Mouse (Mus musculus): ENCODE measurements at regions not wholly inside any gene's neighbourhood (a gene's known extent, or its start where the extent isn't known, plus 50 kb on each side); places are given as distances from the start of the nearest gene placed in this dataset.

DNA sequence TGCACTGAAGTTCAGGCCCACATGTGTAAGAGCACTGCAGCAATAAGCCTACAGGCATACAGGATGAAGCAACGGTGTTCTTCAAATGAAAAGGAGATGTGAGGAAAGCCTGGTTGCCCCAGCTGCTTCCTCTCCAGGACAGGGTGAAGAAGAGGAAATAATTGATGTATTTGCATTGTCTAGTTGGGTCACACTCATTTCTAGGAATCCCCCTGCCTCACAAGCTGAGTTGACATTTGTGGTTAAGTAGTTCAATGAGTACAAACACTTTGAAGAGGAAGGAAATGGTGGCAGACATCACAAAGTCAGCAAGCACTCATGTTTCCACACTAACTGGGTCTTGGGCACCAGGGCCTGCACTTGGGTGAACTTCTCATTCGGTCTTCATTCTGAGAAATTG, 126.2 kb upstream of the Agr3 start:
- Histone ChIP-seq H3K27ac (ENCODE audit: insufficient read depth, low read length) (no peak overlapping the region), H3K4me3 (ENCODE audit: insufficient read depth, low read length) (no peak overlapping the region), H3K4me1 (ENCODE audit: control insufficient read depth, insufficient read depth, low read length) (no peaks in the 10 kb centered on the region)
- TF ChIP-seq POLR2A (IDR thresholded peaks at IDR 0.05; ENCODE audit: extremely low read depth, insufficient read depth, low read length) (no peak), CTCF (IDR thresholded peaks at IDR 0.05; ENCODE audit: extremely low read depth, insufficient read depth, low read length) (no peak)

DNA sequence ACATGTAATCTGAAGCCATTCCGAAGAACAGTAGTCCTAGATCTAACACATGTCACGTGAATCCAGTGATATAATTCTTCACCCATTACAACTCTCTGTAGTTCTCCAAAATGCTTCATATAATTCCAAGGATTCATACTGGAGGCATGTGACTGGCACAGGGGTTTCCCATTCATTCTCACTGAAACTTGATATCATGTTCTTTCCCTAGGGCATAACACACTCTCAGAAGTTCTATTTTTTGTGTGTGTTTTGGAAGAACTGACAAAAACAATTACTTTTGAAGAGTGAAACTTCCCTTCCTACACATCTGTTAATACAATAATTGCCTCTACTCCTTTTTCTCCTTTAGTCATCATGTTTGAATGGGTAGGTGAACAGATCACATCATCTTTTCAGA, 150.0 kb upstream of the Agr3 start:
- Histone ChIP-seq H3K4me1 (ENCODE audit: control insufficient read depth, insufficient read depth, low read length) (no peaks in the 10 kb centered on the region), H3K27ac (ENCODE audit: insufficient read depth, low read length) (no peak overlapping the region), H3K4me3 (ENCODE audit: insufficient read depth, low read length) (no peak overlapping the region)
- TF ChIP-seq CTCF (IDR thresholded peaks at IDR 0.05; ENCODE audit: extremely low read depth, insufficient read depth, low read length) (no peak), POLR2A (IDR thresholded peaks at IDR 0.05; ENCODE audit: extremely low read depth, insufficient read depth, low read length) (no peak)

DNA sequence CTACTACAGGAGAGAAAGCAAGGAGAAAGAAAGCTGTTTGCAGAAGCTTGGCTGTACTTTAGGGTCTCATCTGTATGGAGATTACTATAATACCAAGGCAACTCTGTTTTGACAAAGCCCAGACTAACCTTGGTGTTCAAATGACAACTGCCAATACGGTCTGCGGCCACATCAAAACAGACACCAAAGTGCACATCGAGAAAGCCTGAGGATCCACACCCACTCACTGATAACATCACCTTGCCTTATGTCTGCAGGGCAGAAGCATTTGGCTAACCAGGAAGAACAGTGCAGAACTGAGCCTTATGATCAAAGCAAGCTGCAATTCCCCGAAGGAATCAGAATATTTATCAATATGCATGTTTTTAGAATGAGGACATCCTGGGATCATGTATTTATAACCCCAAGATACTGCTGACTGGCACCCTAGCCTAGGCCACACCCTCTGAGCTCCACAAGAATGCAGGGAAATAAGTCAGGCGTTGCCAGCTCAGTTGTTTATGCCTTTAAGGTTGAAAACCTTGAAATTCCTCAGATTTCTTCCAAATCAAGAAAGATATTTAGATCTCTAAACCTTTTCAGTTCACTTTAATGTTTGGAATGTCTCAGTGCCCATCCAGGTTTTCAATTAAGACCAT, 154.9 kb upstream of the Agr3 start:
- no peaks in the 10 kb centered on the region for H3K4me1 ChIP-seq (ENCODE audit: control insufficient read depth, insufficient read depth, low read length)
- no peak overlapping the region for H3K4me3 ChIP-seq (ENCODE audit: insufficient read depth, low read length)
- TF ChIP-seq POLR2A (IDR thresholded peaks at IDR 0.05; ENCODE audit: extremely low read depth, insufficient read depth, low read length), result no peak
- no peak for TF ChIP-seq CTCF (IDR thresholded peaks at IDR 0.05; ENCODE audit: extremely low read depth, insufficient read depth, low read length)
- no peak overlapping the region for H3K27ac ChIP-seq (ENCODE audit: insufficient read depth, low read length)

DNA sequence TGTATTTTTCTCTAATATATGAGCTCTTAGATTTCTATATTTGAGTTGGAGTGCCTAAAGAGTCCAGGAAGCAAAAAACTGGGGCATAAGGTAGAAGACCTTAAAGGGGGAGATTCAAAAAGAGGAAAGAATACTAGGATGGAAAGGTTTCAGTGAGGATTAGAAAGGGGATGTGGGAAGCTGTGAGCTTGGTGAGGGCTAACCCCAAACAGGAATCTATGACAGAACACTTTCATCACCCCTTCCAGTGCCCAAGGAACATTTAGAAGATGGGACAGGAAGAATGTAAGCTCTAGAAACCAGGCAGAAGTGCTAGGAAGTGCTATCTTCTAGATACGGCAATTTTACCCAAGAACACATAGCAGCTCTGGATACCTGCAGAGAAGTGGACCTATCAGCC, 166.5 kb upstream of the Agr3 start:
- no peak overlapping the region for H3K4me3 ChIP-seq (ENCODE audit: insufficient read depth, low read length)
- TF ChIP-seq CTCF (IDR thresholded peaks at IDR 0.05; ENCODE audit: extremely low read depth, insufficient read depth, low read length), result no peak
- TF ChIP-seq POLR2A (IDR thresholded peaks at IDR 0.05; ENCODE audit: extremely low read depth, insufficient read depth, low read length), result no peak
- H3K4me1 ChIP-seq (ENCODE audit: control insufficient read depth, insufficient read depth, low read length), result no peaks in the 10 kb centered on the region
- H3K27ac ChIP-seq (ENCODE audit: insufficient read depth, low read length), result no peak overlapping the region

DNA sequence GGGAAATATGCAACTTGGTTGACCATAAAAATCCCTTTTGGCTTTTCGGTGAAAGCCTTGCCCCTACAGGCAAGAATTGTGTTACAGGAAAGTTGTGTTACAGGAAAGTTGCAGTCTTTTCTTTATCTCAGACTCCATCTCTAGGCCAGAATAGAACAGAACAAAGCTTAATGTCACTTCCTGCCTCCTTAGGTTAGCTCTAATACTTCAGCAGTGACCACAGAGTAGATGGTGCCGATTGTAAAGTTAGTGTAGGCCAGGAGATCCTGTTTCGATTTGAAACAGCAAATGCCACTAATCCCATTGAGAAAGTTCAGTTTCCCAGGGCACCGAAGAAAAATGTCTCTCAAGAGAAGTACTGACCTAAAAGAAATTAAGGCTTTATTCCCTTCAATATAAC, 170.3 kb upstream of the Agr3 start:
- Histone ChIP-seq H3K4me1 (ENCODE audit: control insufficient read depth, insufficient read depth, low read length) (no peaks in the 10 kb centered on the region), H3K27ac (ENCODE audit: insufficient read depth, low read length) (no peak overlapping the region), H3K4me3 (ENCODE audit: insufficient read depth, low read length) (no peak overlapping the region)
- TF ChIP-seq POLR2A (IDR thresholded peaks at IDR 0.05; ENCODE audit: extremely low read depth, insufficient read depth, low read length) (no peak), CTCF (IDR thresholded peaks at IDR 0.05; ENCODE audit: extremely low read depth, insufficient read depth, low read length) (no peak)

DNA sequence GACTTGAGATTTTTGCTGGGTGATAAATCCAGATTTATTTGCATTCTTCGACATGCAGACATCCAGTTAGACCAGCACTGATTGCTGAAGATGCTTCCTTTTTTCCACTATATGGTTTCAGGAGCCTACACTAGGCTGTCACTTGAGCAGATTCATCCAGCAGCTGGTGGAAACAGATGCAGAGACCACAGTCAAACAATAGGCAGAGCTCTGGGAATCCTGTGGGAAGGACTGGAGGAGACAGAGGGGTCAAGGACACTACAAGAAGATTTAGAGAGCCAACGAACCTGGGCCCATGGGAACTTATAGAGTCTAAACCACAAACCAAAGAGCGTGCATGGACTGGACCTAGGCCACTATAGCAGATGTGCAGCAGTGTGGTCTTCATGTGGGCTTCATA, 177.4 kb upstream of the Agr3 start:
- Histone ChIP-seq H3K4me1 (ENCODE audit: control insufficient read depth, insufficient read depth, low read length) (no peaks in the 10 kb centered on the region; the same call in 1 of the 2 replicates), H3K27ac (ENCODE audit: insufficient read depth, low read length) (no peak overlapping the region), H3K4me3 (ENCODE audit: insufficient read depth, low read length) (no peak overlapping the region)
- TF ChIP-seq POLR2A (IDR thresholded peaks at IDR 0.05; ENCODE audit: extremely low read depth, insufficient read depth, low read length) (no peak), CTCF (IDR thresholded peaks at IDR 0.05; ENCODE audit: extremely low read depth, insufficient read depth, low read length) (no peak)

DNA sequence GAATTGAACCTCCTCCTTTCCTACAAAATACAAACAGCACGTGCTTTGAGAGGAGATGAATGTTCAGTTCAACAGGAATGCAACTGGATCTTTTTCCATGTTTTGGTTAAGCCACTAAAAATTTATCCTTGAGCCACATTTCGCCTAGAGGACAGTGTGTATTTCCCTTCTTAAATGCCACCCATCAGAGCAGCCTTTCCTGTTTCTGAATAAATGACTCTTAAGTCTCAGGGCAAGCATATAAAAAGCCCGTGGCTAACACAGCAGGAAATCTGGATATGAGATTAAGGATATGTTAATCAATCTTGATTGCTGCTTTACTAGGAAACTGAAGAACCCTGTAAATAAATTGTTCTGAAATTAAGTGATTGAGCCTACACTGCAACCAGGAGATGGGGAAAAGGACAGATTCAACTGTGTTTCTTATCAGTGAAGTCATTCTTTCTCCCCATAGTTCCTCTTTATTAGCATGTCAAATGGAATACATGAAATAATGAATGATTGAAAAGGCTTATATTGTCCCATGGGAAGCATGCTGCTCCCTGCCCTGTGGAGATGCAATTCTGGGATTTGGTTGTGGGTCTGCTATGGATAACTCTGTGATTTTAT, 178.6 kb upstream of the Agr3 start:
- no peak overlapping the region for H3K27ac ChIP-seq (ENCODE audit: insufficient read depth, low read length)
- H3K4me1 ChIP-seq (ENCODE audit: control insufficient read depth, insufficient read depth, low read length), result no peaks in the 10 kb centered on the region; the same call in 1 of the 2 replicates
- no peak for TF ChIP-seq POLR2A (IDR thresholded peaks at IDR 0.05; ENCODE audit: extremely low read depth, insufficient read depth, low read length)
- H3K4me3 ChIP-seq (ENCODE audit: insufficient read depth, low read length), result no peak overlapping the region

DNA sequence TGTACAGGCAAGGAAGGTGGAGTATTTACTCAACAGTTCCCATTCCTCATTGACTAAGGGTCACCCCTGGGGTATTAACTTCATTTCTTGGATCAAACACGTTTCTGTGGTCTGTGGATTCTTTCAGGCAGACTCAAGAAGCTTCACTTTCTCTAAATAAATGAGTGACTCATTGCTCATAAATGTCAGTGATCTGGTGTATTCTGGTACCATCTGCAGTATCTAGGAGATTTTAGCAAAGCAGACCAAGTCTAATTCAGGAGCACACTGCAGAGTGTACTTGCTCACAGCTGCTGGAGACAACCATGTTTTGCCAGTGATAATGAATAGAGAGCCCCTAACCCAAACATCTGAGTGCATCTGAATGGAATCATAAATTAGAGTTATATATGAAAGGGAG, 182.7 kb upstream of the Agr3 start:
- TF ChIP-seq CTCF (IDR thresholded peaks at IDR 0.05; ENCODE audit: extremely low read depth, insufficient read depth, low read length), result no peak
- no peaks in the 10 kb centered on the region; the same call in 1 of the 2 replicates for H3K4me1 ChIP-seq (ENCODE audit: control insufficient read depth, insufficient read depth, low read length)
- H3K27ac ChIP-seq (ENCODE audit: insufficient read depth, low read length), result 0 out of 2 replicates have a peak overlapping the region, but pooled peaks have one; percentile 46
- H3K4me3 ChIP-seq (ENCODE audit: insufficient read depth, low read length), result no peak overlapping the region

DNA sequence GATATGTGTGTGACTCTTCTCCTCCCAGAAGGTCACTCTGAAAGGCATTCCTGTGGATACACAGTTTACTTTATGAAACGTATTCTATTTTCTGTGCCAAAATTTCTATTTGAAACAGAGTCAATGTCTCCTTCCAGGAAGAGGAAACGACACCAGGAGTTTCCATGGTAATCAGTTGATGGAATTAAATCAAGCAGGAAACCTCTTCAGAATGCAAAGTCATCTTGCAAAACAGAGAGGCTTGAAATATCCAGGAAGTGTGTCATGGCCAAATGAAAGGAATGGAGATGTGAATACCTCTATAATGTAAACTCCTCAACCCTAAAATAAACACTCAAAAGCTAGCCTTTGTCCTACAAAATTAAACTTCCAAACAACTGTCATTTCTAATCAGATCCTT, 189.0 kb upstream of the Agr3 start:
- Histone ChIP-seq H3K27ac (ENCODE audit: insufficient read depth, low read length) (no peak overlapping the region), H3K4me3 (ENCODE audit: insufficient read depth, low read length) (no peak overlapping the region), H3K4me1 (ENCODE audit: control insufficient read depth, insufficient read depth, low read length) (no peaks in the 10 kb centered on the region)
- TF ChIP-seq CTCF (IDR thresholded peaks at IDR 0.05; ENCODE audit: extremely low read depth, insufficient read depth, low read length), result no peak
- no peak for TF ChIP-seq POLR2A (IDR thresholded peaks at IDR 0.05; ENCODE audit: extremely low read depth, insufficient read depth, low read length)

DNA sequence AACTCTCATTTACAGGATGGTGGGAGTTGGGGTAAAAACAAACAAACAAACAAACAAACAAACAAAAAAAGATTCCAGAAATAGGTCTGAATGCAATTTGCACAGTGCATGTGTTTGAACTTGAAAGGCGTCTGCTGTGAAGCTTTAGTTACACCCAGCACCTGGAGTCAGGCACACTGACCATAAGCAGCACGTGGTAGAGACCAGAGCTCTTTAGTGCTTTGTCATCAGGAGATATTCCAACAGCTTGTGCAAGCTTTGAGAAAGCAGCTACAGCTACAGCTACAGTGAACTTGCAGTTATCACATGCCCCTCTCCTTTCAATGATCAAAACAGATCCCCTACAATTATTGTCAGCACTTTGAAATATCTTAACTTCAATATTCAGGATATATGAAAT, 190.4 kb upstream of the Agr3 start:
- TF ChIP-seq POLR2A (IDR thresholded peaks at IDR 0.05; ENCODE audit: extremely low read depth, insufficient read depth, low read length) (no peak), CTCF (IDR thresholded peaks at IDR 0.05; ENCODE audit: extremely low read depth, insufficient read depth, low read length) (no peak)

More for the DNA sequence above, 190.4 kb upstream of the Agr3 start:
- no peak overlapping the region for H3K4me3 ChIP-seq (ENCODE audit: insufficient read depth, low read length)
- no peaks in the 10 kb centered on the region for H3K4me1 ChIP-seq (ENCODE audit: control insufficient read depth, insufficient read depth, low read length)
- no peak overlapping the region for H3K27ac ChIP-seq (ENCODE audit: insufficient read depth, low read length)
